Mouse (Mus musculus): ENCODE measurements around the gene Sorcs2. TPM values are rescaled to one million over a fixed set of nuclear protein-coding genes. Genes with fewer than 3 reads are reported as not detected.

Gene Sorcs2
- polyA plus RNA-seq, 1 experiment from 2014 or later: 3.5 TPM

- no peak for TF ChIP-seq CTCF (IDR thresholded peaks at IDR 0.05; ENCODE audit: low read depth)
- no peaks in the 10 kb centered on the region for H3K36me3 ChIP-seq (ENCODE audit: control insufficient read depth, insufficient read depth)
- H3K27me3 ChIP-seq (replicated peaks; ENCODE audit: control insufficient read depth, insufficient read depth, low read length): no peaks in the 10 kb centered on the region
- no peak overlapping the region for H3K27ac ChIP-seq (ENCODE audit: low read depth, low read length)
- H3K9me3 ChIP-seq (ENCODE audit: control insufficient read depth): no peaks in the 10 kb centered on the region
- H3K4me3 ChIP-seq (ENCODE audit: low read depth, low read length): no peak overlapping the region
- no peaks in the 10 kb centered on the region for H3K4me1 ChIP-seq (replicated peaks; ENCODE audit: control insufficient read depth, insufficient read depth, low read length)
- 41% methylated on average over 7 of the region's 7 CpGs for WGBS
- H3K9ac ChIP-seq (ENCODE audit: low read depth, low read length): no peak overlapping the region
- no peak for ATAC-seq
- H3K4me2 ChIP-seq (replicated peaks; ENCODE audit: low read depth): no peak overlapping the region
Observed at GRCm38 (mm10) chr5:36178215-36178614, 219.7 kb downstream of the Sorcs2 start.

GRCm38 (mm10) chr5:36176873-36177272 is 221.1 kb downstream of the Sorcs2 start:
- TF ChIP-seq CTCF (IDR thresholded peaks at IDR 0.05; ENCODE audit: low read depth): no peak
- no peak for ATAC-seq
- WGBS: 87% methylated on average over 4 of the region's 4 CpGs

GRCm38 (mm10) chr5:36176409-36176808 is 221.5 kb downstream of the Sorcs2 start:
- no peaks in the 10 kb centered on the region for H3K36me3 ChIP-seq (ENCODE audit: control insufficient read depth, insufficient read depth)
- no peak overlapping the region for H3K9ac ChIP-seq (ENCODE audit: low read depth, low read length)
- no peak for TF ChIP-seq CTCF (IDR thresholded peaks at IDR 0.05; ENCODE audit: low read depth)
- no peaks in the 10 kb centered on the region for H3K27me3 ChIP-seq (replicated peaks; ENCODE audit: control insufficient read depth, insufficient read depth, low read length)
- no peak overlapping the region for H3K27ac ChIP-seq (ENCODE audit: low read depth, low read length)
- ATAC-seq: no peak
- no peaks in the 10 kb centered on the region for H3K4me1 ChIP-seq (replicated peaks; ENCODE audit: control insufficient read depth, insufficient read depth, low read length)
- no peak overlapping the region for H3K4me3 ChIP-seq (ENCODE audit: low read depth, low read length)
- H3K4me2 ChIP-seq (replicated peaks; ENCODE audit: low read depth): no peak overlapping the region
- 81% methylated on average over 11 of the region's 11 CpGs for WGBS
- H3K9me3 ChIP-seq (ENCODE audit: control insufficient read depth): no peaks in the 10 kb centered on the region

More at GRCm38 (mm10) chr5:36176873-36177272, 221.1 kb downstream of the Sorcs2 start:
- H3K4me3 ChIP-seq (ENCODE audit: low read depth, low read length): no peak overlapping the region
- H3K9me3 ChIP-seq (ENCODE audit: control insufficient read depth): no peaks in the 10 kb centered on the region
- no peak overlapping the region for H3K4me2 ChIP-seq (replicated peaks; ENCODE audit: low read depth)
- no peaks in the 10 kb centered on the region for H3K27me3 ChIP-seq (replicated peaks; ENCODE audit: control insufficient read depth, insufficient read depth, low read length)
- no peaks in the 10 kb centered on the region for H3K4me1 ChIP-seq (replicated peaks; ENCODE audit: control insufficient read depth, insufficient read depth, low read length)
- H3K27ac ChIP-seq (ENCODE audit: low read depth, low read length): no peak overlapping the region
- H3K36me3 ChIP-seq (ENCODE audit: control insufficient read depth, insufficient read depth): no peaks in the 10 kb centered on the region
- no peak overlapping the region for H3K9ac ChIP-seq (ENCODE audit: low read depth, low read length)

- 56% methylated on average over 9 of the region's 9 CpGs for WGBS
- no peaks in the 10 kb centered on the region for H3K27me3 ChIP-seq (replicated peaks; ENCODE audit: control insufficient read depth, insufficient read depth, low read length)
- TF ChIP-seq CTCF (IDR thresholded peaks at IDR 0.05; ENCODE audit: low read depth): no peak
- no peak overlapping the region for H3K4me2 ChIP-seq (replicated peaks; ENCODE audit: low read depth)
- H3K9me3 ChIP-seq (ENCODE audit: control insufficient read depth): no peaks in the 10 kb centered on the region
- no peak for ATAC-seq
- H3K36me3 ChIP-seq (ENCODE audit: control insufficient read depth, insufficient read depth): no peaks in the 10 kb centered on the region
- H3K27ac ChIP-seq (ENCODE audit: low read depth, low read length): no peak overlapping the region
- H3K9ac ChIP-seq (ENCODE audit: low read depth, low read length): no peak overlapping the region
- H3K4me3 ChIP-seq (ENCODE audit: low read depth, low read length): no peak overlapping the region
- no peaks in the 10 kb centered on the region for H3K4me1 ChIP-seq (replicated peaks; ENCODE audit: control insufficient read depth, insufficient read depth, low read length)
Observed at GRCm38 (mm10) chr5:36174569-36175115, 223.3 kb downstream of the Sorcs2 start.

GRCm38 (mm10) chr5:36168963-36169650 is 228.8 kb downstream of the Sorcs2 start:
- ATAC-seq: no peak
- H3K4me2 ChIP-seq (replicated peaks; ENCODE audit: low read depth): no peak overlapping the region

GRCm38 (mm10) chr5:36166346-36167013 is 231.5 kb downstream of the Sorcs2 start:
- TF ChIP-seq CTCF (IDR thresholded peaks at IDR 0.05; ENCODE audit: low read depth): no peak
- ATAC-seq: no peak
- 63% methylated on average over 6 of the region's 6 CpGs for WGBS
- Histone ChIP-seq H3K9ac (ENCODE audit: low read depth, low read length) (no peak overlapping the region), H3K9me3 (ENCODE audit: control insufficient read depth) (no peaks in the 10 kb centered on the region), H3K27ac (ENCODE audit: low read depth, low read length) (no peak overlapping the region), H3K4me3 (ENCODE audit: low read depth, low read length) (no peak overlapping the region), H3K4me2 (replicated peaks; ENCODE audit: low read depth) (no peak overlapping the region), H3K27me3 (replicated peaks; ENCODE audit: control insufficient read depth, insufficient read depth, low read length) (no peaks in the 10 kb centered on the region), H3K36me3 (ENCODE audit: control insufficient read depth, insufficient read depth) (no peaks in the 10 kb centered on the region), H3K4me1 (replicated peaks; ENCODE audit: control insufficient read depth, insufficient read depth, low read length) (no peaks in the 10 kb centered on the region)

More at GRCm38 (mm10) chr5:36168963-36169650, 228.8 kb downstream of the Sorcs2 start:
- H3K27me3 ChIP-seq (replicated peaks; ENCODE audit: control insufficient read depth, insufficient read depth, low read length): no peaks in the 10 kb centered on the region
- H3K4me3 ChIP-seq (ENCODE audit: low read depth, low read length): no peak overlapping the region
- TF ChIP-seq CTCF (IDR thresholded peaks at IDR 0.05; ENCODE audit: low read depth): no peak
- H3K9ac ChIP-seq (ENCODE audit: low read depth, low read length): no peak overlapping the region
- H3K27ac ChIP-seq (ENCODE audit: low read depth, low read length): no peak overlapping the region
- H3K4me1 ChIP-seq (replicated peaks; ENCODE audit: control insufficient read depth, insufficient read depth, low read length): no peaks in the 10 kb centered on the region
- no peaks in the 10 kb centered on the region for H3K36me3 ChIP-seq (ENCODE audit: control insufficient read depth, insufficient read depth)
- no peaks in the 10 kb centered on the region for H3K9me3 ChIP-seq (ENCODE audit: control insufficient read depth)
- WGBS: 72% methylated on average over 14 of the region's 14 CpGs

All from intestine, postnatal 0 days (tissue).